Mouse (Mus musculus) cortical plate, adult 2 months (tissue): ENCODE data around the gene Celf2.

Source experiments
- CTCF ChIP-seq: fragments of 200-500 bp; IDR thresholded peaks from 2 replicates; pipeline ENCODE4 v1.5.1; 2011; ENCODE audit warnings: mild to moderate bottlenecking, control low read depth, low read length; ENCODE audit not compliant: insufficient read depth; ENCODE audit errors: extremely low read depth
- POLR2A ChIP-seq: fragments of 200-500 bp; IDR thresholded peaks from 2 replicates; pipeline ENCODE4 v1.6.1; 2011; ENCODE audit warnings: mild to moderate bottlenecking, low read length, control low read depth; ENCODE audit not compliant: insufficient read depth; ENCODE audit errors: extremely low read depth

- TF ChIP-seq CTCF, result no peak
- no peak for TF ChIP-seq POLR2A
Measured at GRCm38 (mm10) chr2:6547139-6547664, 962.2 kb downstream of the Celf2 start.
